Mouse (Mus musculus): ENCODE measurements around the gene Fgfr2. TPM values are rescaled to one million over a fixed set of nuclear protein-coding genes. Genes with fewer than 3 reads are reported as not detected.

Gene Fgfr2
- polyA plus RNA-seq, 1 experiment from 2014 or later: 47.9 TPM

- H3K4me2 ChIP-seq: peak overlapping the region; percentile 12; the same call in 1 of the 2 replicates
- peaks cover 5% of the 10 kb centered on the region; the same call in 1 of the 2 replicates for H3K4me1 ChIP-seq
- no peak overlapping the region for H3K27ac ChIP-seq
- H3K36me3 ChIP-seq (ENCODE audit: poor library complexity, severe bottlenecking): no peaks in the 10 kb centered on the region
- WGBS: 30% methylated on average over 20 of the region's 20 CpGs
- H3K27me3 ChIP-seq: peaks cover 56% of the 10 kb centered on the region
- ATAC-seq: peak; percentile 48; the same call in 1 of the 2 replicates
- H3K9me3 ChIP-seq (replicated peaks): no peaks in the 10 kb centered on the region
- H3K4me3 ChIP-seq: no peak overlapping the region
- no peak overlapping the region for H3K9ac ChIP-seq
Measured at GRCm38 (mm10) chr7:131846066-131846905, 1276.9 kb downstream of the Fgfr2 start.

GRCm38 (mm10) chr7:131830261-131830660 lies 1292.9 kb downstream of the Fgfr2 start:
- Histone ChIP-seq H3K4me1 (no peaks in the 10 kb centered on the region), H3K9ac (no peak overlapping the region), H3K4me3 (no peak overlapping the region), H3K4me2 (no peak overlapping the region), H3K36me3 (ENCODE audit: poor library complexity, severe bottlenecking) (no peaks in the 10 kb centered on the region), H3K27ac (no peak overlapping the region), H3K9me3 (replicated peaks) (no peaks in the 10 kb centered on the region), H3K27me3 (peaks cover 24% of the 10 kb centered on the region)
- ATAC-seq: no peak
- 83% methylated on average over 1 of the region's 1 CpGs for WGBS

- Histone ChIP-seq H3K4me1 (no peaks in the 10 kb centered on the region), H3K9me3 (replicated peaks) (no peaks in the 10 kb centered on the region), H3K27me3 (peaks cover 44% of the 10 kb centered on the region), H3K27ac (no peak overlapping the region), H3K9ac (no peak overlapping the region), H3K36me3 (ENCODE audit: poor library complexity, severe bottlenecking) (no peaks in the 10 kb centered on the region), H3K4me3 (no peak overlapping the region), H3K4me2 (no peak overlapping the region)
- 90% methylated on average over 5 of the region's 5 CpGs for WGBS
- ATAC-seq: no peak
Measured at GRCm38 (mm10) chr7:131826811-131827210, 1296.3 kb downstream of the Fgfr2 start.

GRCm38 (mm10) chr7:131817976-131818375 lies 1305.2 kb downstream of the Fgfr2 start:
- peaks cover 7% of the 10 kb centered on the region; the same call in 1 of the 2 replicates for H3K4me1 ChIP-seq
- no peaks in the 10 kb centered on the region for H3K36me3 ChIP-seq (ENCODE audit: poor library complexity, severe bottlenecking)
- H3K27ac ChIP-seq: no peak overlapping the region
- WGBS: 76% methylated on average over 6 of the region's 6 CpGs
- no peak overlapping the region for H3K4me2 ChIP-seq
- no peak for ATAC-seq
- H3K9me3 ChIP-seq (replicated peaks): no peaks in the 10 kb centered on the region
- H3K27me3 ChIP-seq: peaks cover 76% of the 10 kb centered on the region
- H3K4me3 ChIP-seq: no peak overlapping the region
- no peak overlapping the region for H3K9ac ChIP-seq

- Histone ChIP-seq H3K36me3 (ENCODE audit: poor library complexity, severe bottlenecking) (no peaks in the 10 kb centered on the region), H3K27me3 (peaks cover 86% of the 10 kb centered on the region), H3K4me1 (peaks cover 7% of the 10 kb centered on the region; the same call in 1 of the 2 replicates), H3K4me3 (no peak overlapping the region), H3K9ac (no peak overlapping the region), H3K27ac (no peak overlapping the region), H3K9me3 (replicated peaks) (no peaks in the 10 kb centered on the region), H3K4me2 (no peak overlapping the region)
- WGBS: 88% methylated on average over 2 of the region's 2 CpGs
- no peak for ATAC-seq
Measured at GRCm38 (mm10) chr7:131816641-131817040, 1306.5 kb downstream of the Fgfr2 start.

GRCm38 (mm10) chr7:131812116-131812515 lies 1311.0 kb downstream of the Fgfr2 start:
- peaks cover 94% of the 10 kb centered on the region for H3K27me3 ChIP-seq
- H3K27ac ChIP-seq: no peak overlapping the region
- H3K4me2 ChIP-seq: no peak overlapping the region
- 86% methylated on average over 6 of the region's 6 CpGs for WGBS
- no peaks in the 10 kb centered on the region for H3K4me1 ChIP-seq
- H3K9me3 ChIP-seq (replicated peaks): no peaks in the 10 kb centered on the region
- ATAC-seq: no peak
- no peak overlapping the region for H3K9ac ChIP-seq
- no peak overlapping the region for H3K4me3 ChIP-seq
- H3K36me3 ChIP-seq (ENCODE audit: poor library complexity, severe bottlenecking): no peaks in the 10 kb centered on the region

- WGBS: 89% methylated on average over 4 of the region's 4 CpGs
Measured at GRCm38 (mm10) chr7:131810916-131811315, 1312.2 kb downstream of the Fgfr2 start.

GRCm38 (mm10) chr7:131809584-131810181 lies 1313.5 kb downstream of the Fgfr2 start:
- no peak overlapping the region for H3K27ac ChIP-seq
- no peak for ATAC-seq
- 24% methylated on average over 5 of the region's 5 CpGs for WGBS
- H3K9me3 ChIP-seq (replicated peaks): no peaks in the 10 kb centered on the region
- no peak overlapping the region for H3K4me3 ChIP-seq
- H3K4me2 ChIP-seq: no peak overlapping the region
- H3K27me3 ChIP-seq: peaks cover 93% of the 10 kb centered on the region
- no peaks in the 10 kb centered on the region; the same call in 1 of the 2 replicates for H3K4me1 ChIP-seq
- H3K9ac ChIP-seq: no peak overlapping the region
- H3K36me3 ChIP-seq (ENCODE audit: poor library complexity, severe bottlenecking): no peaks in the 10 kb centered on the region

More at GRCm38 (mm10) chr7:131810916-131811315, 1312.2 kb downstream of the Fgfr2 start:
- no peaks in the 10 kb centered on the region for H3K9me3 ChIP-seq (replicated peaks)
- H3K4me1 ChIP-seq: no peaks in the 10 kb centered on the region
- H3K36me3 ChIP-seq (ENCODE audit: poor library complexity, severe bottlenecking): no peaks in the 10 kb centered on the region
- no peak overlapping the region for H3K9ac ChIP-seq
- no peak for ATAC-seq
- H3K4me2 ChIP-seq: no peak overlapping the region
- no peak overlapping the region for H3K27ac ChIP-seq
- H3K27me3 ChIP-seq: peaks cover 94% of the 10 kb centered on the region
- H3K4me3 ChIP-seq: no peak overlapping the region

- no peaks in the 10 kb centered on the region; the same call in 1 of the 2 replicates for H3K4me1 ChIP-seq
- no peak overlapping the region for H3K4me3 ChIP-seq
- no peak overlapping the region for H3K27ac ChIP-seq
- H3K36me3 ChIP-seq (ENCODE audit: poor library complexity, severe bottlenecking): no peaks in the 10 kb centered on the region
- no peak overlapping the region for H3K9ac ChIP-seq
- no peak overlapping the region for H3K4me2 ChIP-seq
- H3K9me3 ChIP-seq (replicated peaks): no peaks in the 10 kb centered on the region
- 57% methylated on average over 2 of the region's 2 CpGs for WGBS
- peaks cover 96% of the 10 kb centered on the region for H3K27me3 ChIP-seq
- ATAC-seq: no peak
Measured at GRCm38 (mm10) chr7:131807257-131807656, 1315.9 kb downstream of the Fgfr2 start.

GRCm38 (mm10) chr7:131805525-131806202 lies 1317.5 kb downstream of the Fgfr2 start:
- no peak overlapping the region for H3K9ac ChIP-seq
- H3K9me3 ChIP-seq (replicated peaks): no peaks in the 10 kb centered on the region
- 3% methylated on average over 9 of the region's 9 CpGs for WGBS
- no peak overlapping the region for H3K27ac ChIP-seq
- no peak for ATAC-seq
- no peaks in the 10 kb centered on the region for H3K36me3 ChIP-seq (ENCODE audit: poor library complexity, severe bottlenecking)
- no peaks in the 10 kb centered on the region; the same call in 1 of the 2 replicates for H3K4me1 ChIP-seq
- peaks cover 98% of the 10 kb centered on the region for H3K27me3 ChIP-seq
- H3K4me2 ChIP-seq: no peak overlapping the region
- no peak overlapping the region for H3K4me3 ChIP-seq

- peaks cover 91% of the 10 kb centered on the region for H3K27me3 ChIP-seq
- H3K9me3 ChIP-seq (replicated peaks): no peaks in the 10 kb centered on the region
- H3K36me3 ChIP-seq (ENCODE audit: poor library complexity, severe bottlenecking): no peaks in the 10 kb centered on the region
- H3K9ac ChIP-seq: no peak overlapping the region
- H3K4me2 ChIP-seq: no peak overlapping the region
- H3K27ac ChIP-seq: no peak overlapping the region
- WGBS: 61% methylated on average over 6 of the region's 6 CpGs
- no peak overlapping the region for H3K4me3 ChIP-seq
- H3K4me1 ChIP-seq: no peaks in the 10 kb centered on the region; the same call in 1 of the 2 replicates
- no peak for ATAC-seq
Measured at GRCm38 (mm10) chr7:131800416-131801045, 1322.6 kb downstream of the Fgfr2 start.

Measured in forebrain, embryonic 13.5 days (tissue).